Mouse (Mus musculus) adipocyte (in vitro differentiated cells): ENCODE results near the gene Osbpl3.

Source experiments
- DNase-seq: peaks from one replicate; pipeline ENCODE4 v3.0.0-alpha.2; 2016; ENCODE audit warnings: low spot score

The Osbpl3 gene

DNA sequence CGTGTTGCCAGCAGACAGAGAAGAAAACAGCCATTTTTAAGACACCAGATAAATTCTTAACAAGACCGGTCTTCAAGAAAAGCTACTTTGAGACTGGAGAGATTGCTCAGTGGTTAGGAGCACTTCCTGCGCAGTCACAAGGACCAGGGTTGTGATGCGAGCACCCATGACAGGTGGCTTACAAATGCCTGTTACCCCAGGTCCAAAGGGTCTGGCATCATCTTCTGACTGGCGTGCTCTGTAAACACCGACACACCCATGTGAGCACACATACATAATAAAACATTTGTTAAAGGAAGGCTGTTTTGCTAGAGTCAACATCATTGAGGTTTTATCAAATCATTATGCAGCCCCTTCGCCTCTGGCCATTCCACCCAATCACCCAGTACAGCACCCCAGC lies 176.4 kb downstream of the Osbpl3 start:
- DNase-seq: no peak

GRCm38 (mm10) chr6:50273947-50274346 lies 182.1 kb downstream of the Osbpl3 start:
- DNase-seq: no peak

DNA sequence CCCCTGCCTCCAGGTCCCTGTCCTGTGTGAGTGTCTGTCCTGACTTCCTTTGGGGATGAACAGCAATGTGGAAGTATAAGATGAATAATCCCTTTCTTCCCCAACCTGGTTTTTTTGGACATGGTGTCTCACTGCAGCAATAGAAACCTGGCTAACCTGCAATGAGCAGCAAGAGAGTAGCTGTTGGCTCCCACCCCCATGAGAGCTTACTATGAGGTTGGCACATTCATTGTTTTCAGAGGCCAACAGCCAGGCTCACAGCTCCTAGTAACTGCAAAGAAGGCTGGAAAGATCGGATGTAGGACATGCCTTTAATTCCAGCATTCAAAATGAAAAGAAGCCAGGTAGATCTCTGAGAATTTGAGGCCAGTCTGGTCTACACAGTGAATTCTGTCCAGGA lies 182.6 kb downstream of the Osbpl3 start:
- DNase-seq: no peak

DNA sequence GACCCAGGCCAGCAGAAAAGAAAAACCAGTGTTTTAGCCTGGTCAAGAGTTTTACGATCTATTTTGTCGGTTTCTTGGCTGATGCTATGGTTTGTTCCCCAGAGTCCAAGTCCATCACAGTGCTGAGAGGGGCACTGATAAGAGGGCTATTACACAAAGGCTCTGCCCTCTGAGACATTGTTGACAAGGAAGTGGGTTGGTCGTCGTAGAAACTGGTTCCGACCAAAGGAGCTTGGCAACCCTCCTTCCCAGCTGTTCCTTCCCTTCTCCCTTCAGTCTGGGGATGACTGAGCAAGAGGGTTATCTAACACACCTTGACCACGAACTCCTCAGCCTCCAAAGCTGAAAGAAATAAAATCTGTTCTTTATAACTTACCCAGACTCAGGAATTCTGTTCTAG lies 192.3 kb downstream of the Osbpl3 start, which contains the start of gene Gsdme:
TSS of gene Gsdme (minus strand) at position 193 of the 400 bp plus-strand sequence.
- no peak for DNase-seq

DNA sequence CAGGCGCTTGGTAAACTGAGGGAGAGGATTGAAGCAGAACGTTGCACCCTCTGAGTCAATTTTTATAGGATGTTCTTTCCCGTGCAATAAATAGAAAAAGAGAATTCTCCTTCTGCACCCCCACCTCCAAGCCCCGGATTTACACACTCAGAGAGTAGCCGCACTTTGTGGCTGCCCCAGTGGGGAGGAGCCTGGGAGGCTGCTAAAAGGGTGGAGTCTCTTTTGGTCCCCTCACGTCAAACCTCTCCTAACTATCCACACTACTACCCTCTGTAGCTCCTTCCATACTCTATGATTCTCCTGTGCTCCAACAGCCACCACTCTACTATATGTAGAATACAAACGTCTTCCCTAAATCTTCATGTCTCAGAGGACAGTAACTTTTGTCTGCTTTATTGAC lies 193.7 kb downstream of the Osbpl3 start:
- no peak for DNase-seq

- no peak for DNase-seq
Measured at GRCm38 (mm10) chr6:50261922-50262261, 194.1 kb downstream of the Osbpl3 start.

DNA sequence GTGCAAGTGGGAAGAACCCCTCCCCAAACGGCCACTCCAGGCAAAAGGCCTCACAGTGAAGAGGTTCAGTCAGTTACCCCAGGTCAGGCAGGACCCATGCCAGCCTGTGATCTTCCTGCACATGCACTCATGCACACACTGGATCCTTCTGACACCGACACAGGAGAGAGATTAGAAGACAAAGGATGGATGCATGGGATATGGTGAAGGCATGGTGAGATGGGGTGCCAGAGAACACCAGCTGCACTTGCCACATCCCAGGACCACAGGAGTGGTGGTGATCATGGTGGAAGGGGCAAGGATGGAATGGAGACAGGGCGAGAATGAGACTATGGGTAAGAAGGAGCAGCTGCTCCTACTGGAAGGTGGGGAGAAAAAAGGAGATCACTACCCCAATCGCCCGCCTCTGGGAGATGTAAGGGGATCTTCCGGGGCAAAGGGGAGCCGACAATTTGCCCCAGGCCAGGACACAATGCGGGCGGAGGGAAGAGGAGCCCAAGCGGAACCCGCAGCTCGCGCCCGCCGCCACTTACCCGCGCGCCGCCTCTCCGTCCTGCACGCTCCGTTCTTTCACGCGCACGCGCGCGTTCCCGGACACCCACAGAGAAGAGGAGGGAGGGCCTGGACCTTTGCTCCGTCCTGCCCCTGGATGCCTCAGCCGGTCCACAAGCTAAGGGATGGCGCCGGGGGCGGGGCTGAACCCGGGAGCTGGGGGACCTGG lies 194.6 kb downstream of the Osbpl3 start:
- peak; percentile 77 for DNase-seq

DNA sequence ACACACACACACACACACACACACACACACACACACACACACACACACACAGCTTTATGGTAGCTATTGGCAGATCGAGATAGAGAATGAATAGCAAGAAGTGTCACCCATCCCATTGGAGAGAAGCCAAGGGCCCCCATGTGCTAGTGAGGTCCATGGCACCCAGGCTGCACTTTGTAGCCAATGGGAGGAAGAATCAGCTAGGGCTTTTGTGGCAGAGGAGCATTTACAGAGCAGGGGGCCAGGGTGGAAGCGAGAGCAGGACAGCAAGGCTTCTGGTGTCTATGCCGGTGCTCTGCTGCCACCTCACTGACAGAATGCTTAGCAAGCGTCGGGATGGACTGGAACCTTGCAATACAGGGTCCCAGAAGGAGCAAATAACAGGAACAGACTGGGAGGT lies 200.6 kb downstream of the Osbpl3 start:
- no peak for DNase-seq

DNA sequence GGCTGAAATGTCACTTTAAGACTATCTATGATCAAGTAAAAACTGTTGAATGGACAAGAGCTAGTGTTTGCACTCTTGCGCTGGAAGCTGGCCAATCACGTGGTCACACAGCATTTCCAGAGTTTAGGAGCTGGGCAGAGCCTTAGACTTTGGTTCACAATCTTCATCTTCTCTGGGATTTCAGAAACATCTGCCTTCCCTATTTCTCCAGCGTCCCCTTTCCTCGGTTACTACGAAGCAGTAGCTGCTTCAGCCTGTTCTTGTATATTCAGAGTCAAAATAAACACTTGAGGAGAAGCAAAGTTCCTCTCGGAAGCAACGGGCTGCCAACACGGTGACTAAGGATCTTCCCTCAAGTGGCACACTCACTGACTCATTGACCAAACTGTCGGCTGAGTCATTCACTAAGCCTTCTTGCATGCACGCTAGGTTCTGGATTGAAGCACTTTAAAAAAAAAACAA lies 201.2 kb downstream of the Osbpl3 start:
- peak; percentile 95 for DNase-seq

DNA sequence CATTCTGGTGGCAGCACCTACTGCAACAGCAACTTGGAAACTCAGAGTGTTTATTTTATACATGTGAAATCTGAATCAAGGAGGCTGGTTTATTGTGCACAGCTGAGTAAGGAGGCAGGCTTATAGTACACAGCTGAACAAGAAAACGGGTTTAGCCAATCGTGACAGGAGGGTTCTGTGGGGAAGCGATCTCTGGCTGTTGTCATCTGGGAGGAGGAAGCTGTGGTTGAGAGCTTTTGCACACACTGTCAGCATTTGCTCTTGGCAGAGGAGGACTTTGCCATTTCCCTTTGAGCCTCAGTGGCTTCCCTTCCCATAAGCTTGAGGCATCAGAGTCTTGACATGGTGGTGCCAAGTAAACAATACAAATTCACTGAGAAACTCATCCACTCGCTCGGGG lies 203.3 kb downstream of the Osbpl3 start:
- DNase-seq: no peak

DNA sequence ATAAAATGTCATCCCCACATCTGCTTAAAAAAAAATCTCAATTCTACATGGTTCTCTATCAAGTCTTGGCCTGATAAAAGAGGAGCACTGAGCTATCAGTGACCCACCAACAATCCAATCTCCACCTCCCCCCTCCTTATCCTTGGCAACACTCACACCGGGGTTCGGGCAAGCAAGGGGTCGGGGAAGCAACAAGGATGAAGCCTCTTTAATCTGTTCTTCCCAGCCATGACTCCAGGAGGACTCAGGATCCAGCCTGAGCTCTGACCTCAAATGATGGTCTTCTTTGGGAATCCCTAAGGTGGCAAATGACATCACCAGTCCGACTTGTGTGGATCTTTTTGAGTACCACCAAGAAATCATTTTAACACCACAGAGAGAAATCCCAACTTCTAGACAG lies 208.2 kb downstream of the Osbpl3 start:
- no peak for DNase-seq

DNA sequence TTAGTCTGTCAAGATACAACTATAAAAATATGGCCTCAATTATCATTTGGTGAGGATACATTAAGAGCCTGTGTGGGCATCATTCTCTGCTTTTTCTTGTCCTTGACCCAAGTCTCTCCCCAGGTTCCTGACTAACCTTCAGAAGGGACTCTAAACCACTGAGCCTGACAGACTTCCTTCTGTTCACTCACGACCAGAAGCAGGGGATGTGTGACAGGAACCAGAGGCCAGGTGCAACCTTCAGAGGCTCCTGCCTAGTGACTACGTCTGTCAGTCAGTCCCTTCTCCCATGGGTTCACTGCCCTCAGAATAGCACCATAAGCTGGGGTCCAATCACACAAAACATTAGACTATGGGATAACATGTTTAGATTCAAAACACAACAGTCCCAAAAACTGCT lies 208.6 kb downstream of the Osbpl3 start:
- no peak for DNase-seq

DNA sequence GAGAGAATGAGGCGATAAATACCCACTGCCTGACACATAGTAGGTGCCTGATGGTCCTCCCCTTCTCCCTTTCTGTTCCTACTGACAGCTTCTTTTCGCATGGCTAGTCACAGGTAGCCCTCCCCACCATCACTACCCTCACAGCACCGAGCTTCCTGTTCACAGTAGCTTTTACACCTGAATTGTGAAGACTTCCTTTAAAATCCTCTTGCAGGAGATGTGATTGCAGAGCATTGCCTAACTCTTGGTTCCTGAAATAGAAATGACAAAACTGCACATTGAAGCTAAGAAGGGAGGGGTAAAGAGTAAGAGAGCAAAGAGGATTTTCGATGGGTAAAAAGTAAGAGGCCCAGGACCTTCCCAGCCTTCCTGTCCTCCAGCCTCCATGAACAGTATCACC lies 211.0 kb downstream of the Osbpl3 start:
- no peak for DNase-seq

DNA sequence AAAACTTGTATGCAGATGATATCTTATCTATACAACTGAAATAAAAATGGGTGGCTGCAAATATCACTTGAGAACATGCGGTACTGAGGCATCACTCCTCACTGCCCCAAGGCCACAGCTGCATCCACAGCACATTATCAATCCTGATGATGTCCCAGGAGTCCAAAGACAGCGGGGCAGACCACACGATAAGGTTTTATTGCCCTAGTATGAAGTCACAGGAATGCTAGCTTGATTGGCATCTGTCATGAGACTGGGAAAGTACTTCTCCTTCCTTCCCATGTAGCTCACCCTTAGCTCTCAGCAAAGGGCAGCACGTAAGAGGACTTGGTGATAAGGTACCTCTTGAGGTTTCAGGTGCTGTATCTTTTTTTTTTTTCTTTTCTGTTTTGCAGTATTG lies 211.9 kb downstream of the Osbpl3 start:
- no peak for DNase-seq
